Mouse (Mus musculus): ENCODE measurements around the gene Anks1. TPM values are rescaled to one million over a fixed set of nuclear protein-coding genes. Genes with fewer than 3 reads are reported as not detected.

Anks1 gene
- polyA plus RNA-seq, 1 experiment from 2014 or later: 23.7 TPM

DNA sequence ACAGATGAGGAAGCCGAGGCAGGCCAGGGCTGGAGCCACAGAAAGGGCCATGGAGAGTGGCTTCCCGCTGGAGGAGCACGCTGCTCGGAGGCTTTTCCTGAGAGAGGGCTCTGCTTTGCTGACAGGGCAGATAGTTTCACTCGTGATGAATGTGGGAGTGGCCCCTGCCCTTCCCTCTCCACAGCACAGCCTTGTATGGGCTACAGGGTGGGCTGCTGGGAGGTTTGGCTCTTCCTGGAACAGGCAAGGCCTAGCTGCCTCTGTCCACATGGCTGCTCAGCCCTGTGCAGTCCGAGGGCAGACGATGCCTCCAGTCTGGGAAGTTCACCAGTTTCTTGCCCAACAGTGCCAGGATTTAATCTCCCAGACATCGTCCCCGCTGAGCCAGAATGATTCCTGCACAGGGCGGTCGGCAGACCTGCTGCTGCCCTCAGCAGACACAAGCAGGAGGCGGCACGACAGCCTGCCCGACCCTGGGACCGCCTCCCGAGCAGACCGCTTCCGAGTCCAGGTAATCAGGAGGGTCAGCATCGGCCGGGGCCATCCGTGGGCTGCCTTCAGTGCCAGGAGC is 143.3 kb downstream of the Anks1 start:
- ATAC-seq (ENCODE audit: low FRiP score) (no peak), DNase-seq (ENCODE audit: low spot score, missing footprints) (no peak)
- H3K36me3 ChIP-seq (ENCODE audit: control insufficient read depth, insufficient read depth, low read length): 0 out of 2 replicates have a peak, but pooled peaks cover 3% of the 10 kb centered on the region
- no peak overlapping the region for H3K9ac ChIP-seq (ENCODE audit: low read length)
- H3K4me3 ChIP-seq (ENCODE audit: low read depth, low read length): no peak overlapping the region
- no peak overlapping the region for H3K27ac ChIP-seq (ENCODE audit: low read depth, low read length)
- no peaks in the 10 kb centered on the region for H3K9me3 ChIP-seq (ENCODE audit: control insufficient read depth, low read length)
- H3K4me1 ChIP-seq (ENCODE audit: control insufficient read depth, insufficient read depth, low read length): no peaks in the 10 kb centered on the region
- no peaks in the 10 kb centered on the region for H3K27me3 ChIP-seq (ENCODE audit: control insufficient read depth, insufficient read depth, low read length)
- WGBS: 87% methylated on average over 21 of the region's 21 CpGs
- no peak overlapping the region for H3K4me2 ChIP-seq

- H3K4me2 ChIP-seq: no peak overlapping the region
- ATAC-seq (ENCODE audit: low FRiP score): no peak
- no peaks in the 10 kb centered on the region for H3K4me1 ChIP-seq (ENCODE audit: control insufficient read depth, insufficient read depth, low read length)
- no peaks in the 10 kb centered on the region for H3K36me3 ChIP-seq (ENCODE audit: control insufficient read depth, insufficient read depth, low read length)
- H3K9me3 ChIP-seq (ENCODE audit: control insufficient read depth, low read length): no peaks in the 10 kb centered on the region
- no peak overlapping the region for H3K4me3 ChIP-seq (ENCODE audit: low read depth, low read length)
- no peak for DNase-seq (ENCODE audit: low spot score, missing footprints)
- H3K27me3 ChIP-seq (ENCODE audit: control insufficient read depth, insufficient read depth, low read length): no peaks in the 10 kb centered on the region
- H3K9ac ChIP-seq (ENCODE audit: low read length): no peak overlapping the region
- H3K27ac ChIP-seq (ENCODE audit: low read depth, low read length): no peak overlapping the region
- 89% methylated on average over 13 of the region's 13 CpGs for WGBS
Measured at GRCm38 (mm10) chr17:28058346-28058745, 149.2 kb downstream of the Anks1 start.

- WGBS: 86% methylated on average over 11 of the region's 11 CpGs
- Histone ChIP-seq H3K27me3 (ENCODE audit: control insufficient read depth, insufficient read depth, low read length) (no peaks in the 10 kb centered on the region), H3K9ac (ENCODE audit: low read length) (no peak overlapping the region), H3K4me1 (ENCODE audit: control insufficient read depth, insufficient read depth, low read length) (no peaks in the 10 kb centered on the region), H3K4me3 (ENCODE audit: low read depth, low read length) (no peak overlapping the region), H3K9me3 (ENCODE audit: control insufficient read depth, low read length) (no peaks in the 10 kb centered on the region), H3K4me2 (no peak overlapping the region), H3K27ac (ENCODE audit: low read depth, low read length) (no peak overlapping the region), H3K36me3 (ENCODE audit: control insufficient read depth, insufficient read depth, low read length) (no peaks in the 10 kb centered on the region)
- ATAC-seq (ENCODE audit: low FRiP score) (no peak), DNase-seq (ENCODE audit: low spot score, missing footprints) (no peak)
Measured at GRCm38 (mm10) chr17:28060681-28061080, 151.6 kb downstream of the Anks1 start.

GRCm38 (mm10) chr17:28061472-28061871 is 152.4 kb downstream of the Anks1 start:
- Histone ChIP-seq H3K4me1 (ENCODE audit: control insufficient read depth, insufficient read depth, low read length) (no peaks in the 10 kb centered on the region), H3K4me2 (no peak overlapping the region), H3K36me3 (ENCODE audit: control insufficient read depth, insufficient read depth, low read length) (no peaks in the 10 kb centered on the region), H3K9ac (ENCODE audit: low read length) (no peak overlapping the region), H3K9me3 (ENCODE audit: control insufficient read depth, low read length) (no peaks in the 10 kb centered on the region), H3K4me3 (ENCODE audit: low read depth, low read length) (no peak overlapping the region), H3K27ac (ENCODE audit: low read depth, low read length) (no peak overlapping the region), H3K27me3 (ENCODE audit: control insufficient read depth, insufficient read depth, low read length) (no peaks in the 10 kb centered on the region)
- 53% methylated on average over 7 of the region's 7 CpGs for WGBS
- ATAC-seq (ENCODE audit: low FRiP score) (no peak), DNase-seq (ENCODE audit: low spot score, missing footprints) (no peak)

DNA sequence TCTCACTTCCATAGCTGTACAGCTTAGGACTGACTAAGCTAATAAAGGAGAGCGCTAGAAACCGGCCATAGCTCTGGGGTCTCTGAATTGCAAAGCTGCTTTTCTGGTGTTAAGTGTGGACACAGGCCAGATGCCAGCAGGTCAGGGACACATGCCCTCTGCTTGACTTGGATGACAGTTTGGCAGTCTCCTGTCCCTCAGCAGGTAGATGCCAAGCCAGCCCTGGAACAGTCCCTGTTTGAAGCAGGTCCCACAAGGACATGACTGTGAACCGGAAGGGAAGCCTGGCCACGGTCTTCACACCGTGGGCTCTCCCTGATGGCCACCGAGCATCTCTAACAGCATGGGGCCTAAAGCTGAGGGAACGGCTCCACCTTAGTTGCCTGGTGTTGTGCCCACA is 153.6 kb downstream of the Anks1 start:
- Histone ChIP-seq H3K27ac (ENCODE audit: low read depth, low read length) (no peak overlapping the region), H3K9me3 (ENCODE audit: control insufficient read depth, low read length) (no peaks in the 10 kb centered on the region), H3K4me2 (no peak overlapping the region), H3K4me1 (ENCODE audit: control insufficient read depth, insufficient read depth, low read length) (no peaks in the 10 kb centered on the region), H3K36me3 (ENCODE audit: control insufficient read depth, insufficient read depth, low read length) (no peaks in the 10 kb centered on the region), H3K4me3 (ENCODE audit: low read depth, low read length) (no peak overlapping the region), H3K9ac (ENCODE audit: low read length) (no peak overlapping the region), H3K27me3 (ENCODE audit: control insufficient read depth, insufficient read depth, low read length) (no peaks in the 10 kb centered on the region)
- no peak for DNase-seq (ENCODE audit: low spot score, missing footprints)
- ATAC-seq (ENCODE audit: low FRiP score): no peak
- 83% methylated on average over 7 of the region's 7 CpGs for WGBS

GRCm38 (mm10) chr17:28063163-28063562 is 154.1 kb downstream of the Anks1 start:
- ATAC-seq (ENCODE audit: low FRiP score): no peak
- H3K9me3 ChIP-seq (ENCODE audit: control insufficient read depth, low read length): no peaks in the 10 kb centered on the region
- 85% methylated on average over 6 of the region's 6 CpGs for WGBS
- no peak overlapping the region for H3K27ac ChIP-seq (ENCODE audit: low read depth, low read length)
- H3K9ac ChIP-seq (ENCODE audit: low read length): no peak overlapping the region
- no peak overlapping the region for H3K4me2 ChIP-seq
- DNase-seq (ENCODE audit: low spot score, missing footprints): no peak
- no peaks in the 10 kb centered on the region for H3K4me1 ChIP-seq (ENCODE audit: control insufficient read depth, insufficient read depth, low read length)
- H3K36me3 ChIP-seq (ENCODE audit: control insufficient read depth, insufficient read depth, low read length): no peaks in the 10 kb centered on the region
- H3K27me3 ChIP-seq (ENCODE audit: control insufficient read depth, insufficient read depth, low read length): no peaks in the 10 kb centered on the region
- H3K4me3 ChIP-seq (ENCODE audit: low read depth, low read length): no peak overlapping the region

DNA sequence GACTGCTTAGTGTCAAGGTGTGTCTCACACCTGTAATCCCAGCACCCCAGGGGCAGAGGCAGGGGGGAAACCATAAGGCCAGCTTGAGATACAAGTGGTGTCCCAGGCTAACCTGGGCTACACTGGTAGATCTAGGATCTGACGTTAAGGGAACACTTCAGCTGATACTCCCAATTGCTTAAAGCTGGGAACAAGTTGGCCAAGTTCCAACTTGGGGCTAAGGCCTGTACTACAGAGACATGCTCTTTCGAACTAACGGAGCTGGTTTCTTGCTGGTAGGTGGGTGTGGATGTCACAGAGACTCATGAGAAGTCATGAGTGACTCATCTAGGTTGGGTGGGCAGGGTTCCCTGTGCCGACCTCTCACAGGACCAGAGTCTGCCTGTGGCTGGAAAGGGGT is 158.2 kb downstream of the Anks1 start:
- Histone ChIP-seq H3K27ac (ENCODE audit: low read depth, low read length) (no peak overlapping the region), H3K9me3 (ENCODE audit: control insufficient read depth, low read length) (no peaks in the 10 kb centered on the region), H3K9ac (ENCODE audit: low read length) (no peak overlapping the region), H3K4me2 (no peak overlapping the region), H3K36me3 (ENCODE audit: control insufficient read depth, insufficient read depth, low read length) (no peaks in the 10 kb centered on the region), H3K4me3 (ENCODE audit: low read depth, low read length) (no peak overlapping the region), H3K27me3 (ENCODE audit: control insufficient read depth, insufficient read depth, low read length) (no peaks in the 10 kb centered on the region), H3K4me1 (ENCODE audit: control insufficient read depth, insufficient read depth, low read length) (no peaks in the 10 kb centered on the region)
- no peak for ATAC-seq (ENCODE audit: low FRiP score)
- WGBS: 90% methylated on average over 4 of the region's 4 CpGs
- DNase-seq (ENCODE audit: low spot score, missing footprints): no peak

DNA sequence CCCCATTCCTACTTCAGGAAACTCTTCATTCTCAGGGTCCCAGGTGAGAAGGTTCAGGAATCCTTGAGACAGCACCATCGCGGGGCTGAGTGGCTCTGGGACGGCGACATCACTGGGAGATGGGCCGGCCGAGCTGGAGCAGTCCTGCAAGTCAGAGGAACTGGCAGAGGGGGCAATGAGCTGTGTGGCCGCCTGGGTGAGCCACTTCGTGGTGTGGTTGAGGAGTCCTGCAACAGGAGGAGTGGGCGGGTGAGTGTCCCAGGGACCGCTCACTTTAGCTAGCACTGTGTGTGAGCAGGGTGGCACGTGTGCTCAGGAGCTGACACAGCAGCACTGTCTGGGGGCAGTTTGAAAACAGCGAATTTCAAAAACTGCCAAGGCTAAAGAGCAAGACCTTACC is 160.3 kb downstream of the Anks1 start:
- H3K4me3 ChIP-seq (ENCODE audit: low read depth, low read length): no peak overlapping the region
- ATAC-seq (ENCODE audit: low FRiP score) (no peak), DNase-seq (ENCODE audit: low spot score, missing footprints) (no peak)
- no peaks in the 10 kb centered on the region for H3K27me3 ChIP-seq (ENCODE audit: control insufficient read depth, insufficient read depth, low read length)
- no peak overlapping the region for H3K27ac ChIP-seq (ENCODE audit: low read depth, low read length)
- no peaks in the 10 kb centered on the region for H3K4me1 ChIP-seq (ENCODE audit: control insufficient read depth, insufficient read depth, low read length)
- H3K4me2 ChIP-seq: no peak overlapping the region
- WGBS: 39% methylated on average over 12 of the region's 12 CpGs
- H3K9ac ChIP-seq (ENCODE audit: low read length): no peak overlapping the region
- H3K9me3 ChIP-seq (ENCODE audit: control insufficient read depth, low read length): no peaks in the 10 kb centered on the region
- no peaks in the 10 kb centered on the region for H3K36me3 ChIP-seq (ENCODE audit: control insufficient read depth, insufficient read depth, low read length)

- no peak overlapping the region for H3K4me2 ChIP-seq
- no peak for ATAC-seq (ENCODE audit: low FRiP score)
- no peak overlapping the region for H3K27ac ChIP-seq (ENCODE audit: low read depth, low read length)
- H3K27me3 ChIP-seq (ENCODE audit: control insufficient read depth, insufficient read depth, low read length): no peaks in the 10 kb centered on the region
- no peak for DNase-seq (ENCODE audit: low spot score, missing footprints)
- H3K4me1 ChIP-seq (ENCODE audit: control insufficient read depth, insufficient read depth, low read length): no peaks in the 10 kb centered on the region
- no peak overlapping the region for H3K4me3 ChIP-seq (ENCODE audit: low read depth, low read length)
- no peak overlapping the region for H3K9ac ChIP-seq (ENCODE audit: low read length)
- no peaks in the 10 kb centered on the region for H3K36me3 ChIP-seq (ENCODE audit: control insufficient read depth, insufficient read depth, low read length)
- WGBS: 87% methylated on average over 13 of the region's 13 CpGs
- no peaks in the 10 kb centered on the region for H3K9me3 ChIP-seq (ENCODE audit: control insufficient read depth, low read length)
Measured at GRCm38 (mm10) chr17:28070256-28070655, 161.2 kb downstream of the Anks1 start.

DNA sequence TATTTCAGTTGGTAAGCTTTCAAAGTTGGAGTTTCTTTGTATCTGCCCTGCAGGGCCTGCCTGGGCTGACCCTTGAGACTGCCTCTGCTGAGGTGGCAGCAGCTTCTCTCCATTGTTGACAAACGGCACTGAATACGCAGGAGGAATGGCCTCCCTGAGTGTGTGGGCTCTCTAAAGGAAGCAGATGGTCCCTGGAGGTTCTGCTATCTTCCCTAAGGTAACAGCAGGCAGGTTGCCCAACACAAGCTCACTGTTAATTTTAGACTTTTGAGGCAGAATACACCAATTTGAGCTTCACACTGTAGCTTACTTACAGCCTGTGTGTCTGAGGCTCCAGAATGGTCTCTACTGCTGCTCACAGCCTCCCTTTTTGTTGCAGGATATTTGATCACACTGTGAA is 163.6 kb downstream of the Anks1 start:
- Histone ChIP-seq H3K36me3 (ENCODE audit: control insufficient read depth, insufficient read depth, low read length) (no peaks in the 10 kb centered on the region), H3K9ac (ENCODE audit: low read length) (no peak overlapping the region), H3K27ac (ENCODE audit: low read depth, low read length) (no peak overlapping the region), H3K4me3 (ENCODE audit: low read depth, low read length) (no peak overlapping the region), H3K27me3 (ENCODE audit: control insufficient read depth, insufficient read depth, low read length) (no peaks in the 10 kb centered on the region), H3K9me3 (ENCODE audit: control insufficient read depth, low read length) (no peaks in the 10 kb centered on the region), H3K4me1 (ENCODE audit: control insufficient read depth, insufficient read depth, low read length) (no peaks in the 10 kb centered on the region), H3K4me2 (no peak overlapping the region)
- DNase-seq (ENCODE audit: low spot score, missing footprints): no peak
- 80% methylated on average over 2 of the region's 2 CpGs for WGBS
- no peak for ATAC-seq (ENCODE audit: low FRiP score)

Measured in midbrain, embryonic 11.5 days (tissue).